Mouse (Mus musculus): ENCODE data around the gene Myl7.
"Not testable (repeated sequence)": the region's sequence is repeated elsewhere in the genome, so short reads cannot be mapped to it uniquely, and the experiment has no call there.

Gene Myl7

DNA sequence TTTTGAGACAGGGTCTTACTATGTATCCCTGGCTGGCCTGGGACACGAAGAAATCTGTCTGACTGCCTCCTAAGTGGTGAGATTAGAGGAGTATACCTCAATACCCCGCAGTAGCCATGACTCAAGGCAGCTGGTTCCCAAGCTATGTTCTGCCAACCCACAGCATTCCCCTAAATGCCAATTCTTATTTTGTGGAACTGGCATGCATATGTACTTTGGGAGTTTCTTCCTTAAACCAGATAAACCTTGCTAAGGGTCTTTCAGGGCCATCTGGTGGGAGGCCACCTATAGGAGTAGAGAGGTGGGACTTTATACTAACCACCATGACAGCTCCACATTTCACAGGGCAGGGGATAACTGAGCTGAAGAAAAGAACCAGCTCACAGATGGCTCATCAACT, 5.3 kb upstream of the Myl7 start:
- in situ Hi-C loops (cut with MboI, MseI), result no loop called here

DNA sequence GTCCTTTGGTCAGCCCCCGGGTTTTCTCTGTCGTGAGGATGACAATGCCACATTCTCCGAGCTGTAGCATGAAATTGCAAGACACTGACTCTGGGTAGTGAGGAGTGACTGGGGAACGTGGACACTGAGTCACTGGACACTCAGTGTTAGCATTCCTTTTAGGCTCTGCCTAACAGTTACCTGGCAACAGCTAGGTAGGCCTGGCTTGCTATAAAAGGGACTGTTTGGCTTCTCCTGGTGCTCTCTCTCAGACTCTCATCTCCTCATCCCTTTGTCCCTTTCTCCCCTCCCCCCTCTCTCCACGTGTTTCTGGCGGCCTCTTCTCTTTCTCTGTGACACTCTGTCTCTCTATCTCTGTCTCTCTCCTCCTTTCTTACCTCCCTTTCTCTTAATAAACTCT, 3.8 kb upstream of the Myl7 start:
- in situ Hi-C loops (cut with MboI, MseI), result no loop called here

DNA sequence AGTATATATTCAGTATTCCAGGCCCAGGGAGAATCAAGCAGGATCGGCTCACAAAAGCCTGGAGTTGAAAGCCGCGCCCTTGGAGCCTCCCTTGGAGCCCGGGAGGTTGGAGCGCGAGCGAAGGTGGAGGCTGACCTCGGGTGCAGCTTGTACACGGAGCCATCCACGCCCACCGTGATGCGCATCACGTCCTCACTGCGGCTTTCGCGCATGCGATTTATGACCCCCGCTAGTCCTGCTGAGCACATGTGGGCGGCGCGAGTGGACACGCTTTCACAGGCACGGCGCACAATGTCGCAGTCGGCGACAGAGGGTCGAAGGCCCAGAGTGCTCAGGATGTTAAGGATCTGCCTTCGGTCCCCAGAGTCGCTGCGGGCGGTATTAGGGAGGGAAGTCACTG, 3.4 kb upstream of the Myl7 start:
- in situ Hi-C loops (cut with MboI, MseI), result no loop called here

DNA sequence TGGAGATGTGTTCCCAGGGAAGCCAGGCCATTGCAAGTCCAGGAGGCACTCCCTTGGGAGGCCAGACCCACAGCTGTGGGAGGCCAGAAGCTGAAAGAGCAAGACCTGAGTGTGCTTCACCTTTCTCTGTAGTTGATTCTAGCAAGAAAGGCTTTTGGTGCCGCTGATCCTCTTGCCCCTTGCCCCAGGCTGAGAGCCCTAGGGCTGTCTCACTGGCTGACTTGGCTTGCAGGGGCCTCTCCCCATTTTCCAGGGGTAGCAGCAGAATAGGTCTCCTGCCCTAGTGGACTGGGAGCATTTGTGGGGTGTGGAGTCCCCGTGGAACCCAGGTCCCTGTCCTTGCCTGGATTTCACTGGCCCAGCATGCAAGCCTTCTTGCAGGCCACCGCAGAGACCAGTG, 2.7 kb upstream of the Myl7 start:
- in situ Hi-C loops (cut with MboI, MseI), result no loop called here

DNA sequence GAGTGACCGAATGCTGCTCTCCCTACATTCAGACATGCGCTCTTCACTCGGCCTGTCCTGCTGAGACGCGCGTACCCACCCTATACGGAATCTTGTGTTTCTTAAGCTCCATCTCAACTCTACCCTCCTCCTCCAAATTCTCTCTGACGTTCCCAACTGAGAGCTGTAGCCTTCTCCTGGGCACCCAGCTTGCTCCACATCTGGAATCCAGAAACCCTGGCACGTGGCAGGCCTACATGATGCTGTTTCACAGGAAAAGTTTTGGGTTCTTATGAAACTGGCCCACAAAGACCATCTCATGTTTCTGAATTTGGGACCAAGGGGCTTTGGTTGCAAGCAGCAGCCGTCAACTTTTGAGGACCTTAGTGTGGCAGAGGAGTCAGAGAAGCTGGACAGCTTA, 704 bp upstream of the Myl7 start:
- in situ Hi-C loops (cut with MboI, MseI), result no loop called here

DNA sequence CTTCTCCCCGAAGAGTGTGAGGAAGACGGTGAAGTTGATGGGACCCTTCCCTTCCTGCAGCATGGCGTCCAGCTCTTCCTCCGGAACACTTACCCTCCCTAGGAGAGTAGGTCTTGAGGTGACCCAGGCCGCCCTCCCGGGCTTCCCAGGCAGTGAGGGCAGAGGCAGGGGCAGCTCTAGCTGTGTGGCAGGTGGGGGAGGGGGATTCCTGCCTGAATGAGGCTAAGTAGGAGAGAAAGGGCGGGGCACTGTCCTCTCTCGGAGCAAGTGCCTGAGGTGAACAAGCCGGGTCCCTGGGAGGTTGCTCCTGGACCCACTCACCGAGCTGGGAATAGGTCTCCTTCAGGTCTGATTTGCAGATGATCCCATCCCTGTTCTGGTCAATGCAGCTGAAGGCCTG, 743 bp downstream of the Myl7 start:
- in situ Hi-C loops (cut with MboI, MseI), result no loop called here

DNA sequence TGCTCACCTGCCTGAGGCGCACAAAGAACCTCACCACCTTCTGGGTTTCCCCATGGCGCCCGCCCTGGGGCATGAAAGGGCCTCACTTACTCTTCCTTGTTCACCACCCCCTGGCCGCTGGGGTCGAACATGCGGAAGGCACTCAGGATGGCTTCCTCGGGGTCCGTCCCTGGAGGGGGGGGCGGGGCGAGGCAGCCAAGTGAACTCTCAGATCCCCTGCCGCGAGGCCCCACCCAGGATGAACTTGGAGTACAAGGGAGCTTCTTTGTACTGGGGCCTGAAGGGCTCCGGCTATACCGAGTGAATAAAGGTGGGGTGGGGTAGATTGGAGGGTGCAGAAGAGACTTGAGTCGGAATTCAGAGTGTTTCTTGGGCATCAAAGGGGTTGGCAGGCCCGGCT, 1.4 kb downstream of the Myl7 start:
- in situ Hi-C loops (cut with MboI, MseI), result no loop called here

DNA sequence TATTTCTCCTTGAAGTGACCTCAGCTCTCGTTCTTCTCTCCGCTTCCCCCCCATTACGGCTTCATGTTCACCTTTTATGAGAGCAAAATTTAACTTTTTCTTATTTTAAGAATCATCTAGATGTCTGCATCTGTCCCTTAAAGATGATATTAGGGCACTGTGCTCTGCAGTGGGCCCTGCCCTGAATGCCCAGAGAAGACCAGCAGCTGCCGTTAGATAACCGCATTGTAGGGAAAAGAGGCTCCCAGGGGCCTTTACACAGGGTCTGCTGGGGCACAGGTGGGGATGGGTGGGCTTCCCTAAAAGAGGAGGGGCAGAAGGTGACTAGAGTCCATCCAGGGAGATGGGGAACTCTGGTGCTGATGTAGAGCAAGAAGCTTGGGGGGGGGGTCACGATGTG, 4.8 kb downstream of the Myl7 start:
- in situ Hi-C loops (cut with MboI, MseI), result no loop called here

DNA sequence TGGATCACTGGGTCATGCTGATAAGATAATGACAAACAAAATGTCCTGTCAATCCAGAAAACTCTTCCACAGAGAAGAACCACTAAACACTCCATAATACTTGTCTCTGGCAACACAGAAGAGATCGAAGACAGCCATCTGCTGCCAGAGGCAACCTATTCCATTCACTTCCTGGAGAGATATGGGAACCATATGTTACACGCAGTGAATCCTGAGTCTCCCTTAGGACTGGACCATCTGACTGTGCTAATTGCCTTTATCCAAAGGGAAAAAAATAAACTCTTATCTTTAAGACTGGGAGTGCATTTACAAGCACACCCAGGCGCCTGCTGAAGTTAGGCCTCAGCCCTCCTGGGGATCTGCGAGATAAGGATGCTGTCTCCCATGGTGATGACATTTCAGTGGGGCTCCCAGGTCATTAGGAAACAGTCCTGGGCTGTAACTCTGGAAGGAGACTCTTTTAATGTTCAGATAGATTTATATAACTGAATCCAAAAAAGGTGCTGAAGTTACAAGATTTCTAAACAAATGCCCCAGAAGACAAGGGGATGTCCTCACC, 5.7 kb downstream of the Myl7 start:
- in situ Hi-C loops (cut with MboI, MseI), result no loop called here

DNA sequence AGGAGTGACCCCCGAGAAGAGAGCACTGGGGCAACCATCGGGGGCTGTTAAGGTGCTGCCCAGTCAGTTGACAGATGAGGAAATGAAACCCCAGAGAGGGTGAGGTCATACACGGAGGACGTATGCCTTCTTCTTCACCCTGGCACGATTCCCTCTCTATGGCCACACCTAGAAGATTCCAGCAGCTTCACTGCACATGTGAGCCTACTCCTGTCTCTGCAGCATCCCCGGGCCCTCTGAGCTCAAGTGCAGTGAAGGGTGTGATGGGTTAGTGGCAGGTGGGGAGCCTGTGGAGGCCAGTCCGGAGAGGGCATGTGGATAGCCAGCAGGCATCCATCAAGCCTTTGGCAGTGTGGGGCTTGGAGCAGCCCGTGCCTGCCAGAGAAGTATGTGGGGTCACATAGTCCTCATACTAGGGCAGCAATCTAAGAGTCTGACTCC, 6.4 kb downstream of the Myl7 start:
- in situ Hi-C loops (cut with MboI, MseI), result no loop called here

DNA sequence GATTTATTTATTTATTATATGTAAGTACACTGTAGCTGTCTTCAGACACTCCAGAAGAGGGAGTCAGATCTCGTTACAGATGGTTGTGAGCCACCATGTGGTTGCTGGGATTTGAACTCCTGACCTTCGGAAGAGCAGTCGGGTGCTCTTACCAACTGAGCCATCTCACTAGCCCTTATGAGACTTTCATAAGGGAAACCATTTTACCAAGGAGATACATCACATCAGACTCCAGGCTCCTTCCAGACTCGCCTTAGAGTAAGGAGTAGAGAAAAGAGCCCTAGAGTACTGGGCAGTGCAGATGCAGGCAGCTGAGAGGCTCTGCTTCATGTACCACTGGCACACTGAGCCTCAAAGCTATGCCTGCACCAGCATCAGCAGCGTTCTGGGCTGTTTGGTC, 10.0 kb downstream of the Myl7 start:
- in situ Hi-C loops (cut with MboI, MseI), result not testable (repeated sequence)

DNA sequence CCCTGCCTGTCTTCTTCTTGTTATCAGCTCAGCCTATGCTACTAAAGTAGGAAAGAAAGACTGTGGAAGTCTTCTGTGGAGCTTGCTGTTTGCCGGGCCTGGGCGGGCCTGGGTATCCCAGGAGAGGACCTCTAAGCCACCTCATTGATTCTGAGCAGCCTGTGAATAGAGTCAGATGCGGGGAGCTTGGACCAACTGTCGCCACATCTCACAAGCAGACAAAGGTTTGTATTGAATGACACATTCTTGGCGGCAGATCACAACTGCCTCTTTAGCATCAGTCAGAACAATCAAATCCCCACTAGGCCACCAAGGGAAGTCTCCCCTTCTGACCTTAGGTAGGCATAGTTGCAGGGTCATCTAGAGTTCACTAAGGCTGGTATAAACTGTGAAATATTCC, 11.3 kb downstream of the Myl7 start:
- in situ Hi-C loops (cut with MboI, MseI), result no loop called here

DNA sequence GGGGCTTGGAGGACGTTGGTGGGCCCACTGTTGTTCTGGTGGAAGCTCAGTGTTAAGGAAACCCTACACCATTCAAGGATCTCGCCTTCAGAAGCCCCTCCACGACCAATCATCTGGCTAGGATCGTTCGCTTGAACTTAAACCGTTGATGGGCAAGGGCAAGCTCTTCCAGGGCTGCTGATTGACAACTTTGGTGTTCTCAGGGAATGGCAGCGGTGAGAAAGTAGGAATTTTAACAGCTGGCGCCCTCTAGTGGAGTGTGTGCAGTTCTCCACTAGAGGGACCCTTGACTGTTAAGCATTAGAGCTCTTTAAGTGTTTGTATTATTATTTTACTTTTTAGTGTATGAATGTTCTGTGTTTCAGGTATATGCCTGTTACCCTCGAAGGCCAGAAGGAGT, 12.4 kb downstream of the Myl7 start:
- in situ Hi-C loops (cut with MboI, MseI), result no loop called here

DNA sequence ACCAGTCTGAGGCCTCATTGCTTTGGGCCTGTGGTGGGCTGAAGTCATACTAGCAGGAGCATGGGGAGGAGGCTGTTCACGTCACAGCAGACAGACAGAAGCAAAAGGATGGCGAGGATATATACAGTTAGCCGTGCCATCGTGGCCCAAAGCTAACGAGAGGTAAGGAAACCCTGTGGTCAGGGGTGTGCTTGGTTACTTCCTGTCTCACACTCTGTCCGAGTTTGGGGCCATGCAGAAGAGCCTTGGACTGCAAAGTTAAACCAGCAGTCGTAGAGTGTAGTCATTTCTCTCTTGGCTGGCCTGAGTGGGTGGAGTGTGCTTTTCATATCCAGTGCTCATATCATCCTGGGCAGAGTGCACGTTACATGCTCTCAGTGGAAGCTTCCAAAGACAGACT, 16.1 kb downstream of the Myl7 start:
- in situ Hi-C loops (cut with MboI, MseI), result no loop called here

DNA sequence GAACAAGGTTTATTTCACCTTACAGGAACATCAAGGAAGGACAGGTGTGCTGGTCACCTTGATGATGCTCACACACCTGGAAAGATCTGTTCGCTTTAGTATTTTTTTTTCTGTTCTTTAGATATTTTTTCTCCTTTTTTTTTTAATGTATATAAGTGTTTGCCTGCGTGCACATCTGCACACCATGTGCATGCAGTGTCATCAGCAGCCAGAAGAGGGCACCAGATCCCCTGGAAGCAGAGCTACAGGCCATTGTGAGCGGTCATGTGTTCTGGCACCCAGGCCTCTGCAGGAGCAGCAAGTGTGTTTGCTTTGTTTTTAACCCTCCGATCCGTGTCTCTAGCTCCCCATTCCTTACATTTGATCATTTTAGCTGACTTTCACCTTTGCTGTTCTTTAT, 18.7 kb downstream of the Myl7 start:
- in situ Hi-C loops (cut with MboI, MseI), result no loop called here

DNA sequence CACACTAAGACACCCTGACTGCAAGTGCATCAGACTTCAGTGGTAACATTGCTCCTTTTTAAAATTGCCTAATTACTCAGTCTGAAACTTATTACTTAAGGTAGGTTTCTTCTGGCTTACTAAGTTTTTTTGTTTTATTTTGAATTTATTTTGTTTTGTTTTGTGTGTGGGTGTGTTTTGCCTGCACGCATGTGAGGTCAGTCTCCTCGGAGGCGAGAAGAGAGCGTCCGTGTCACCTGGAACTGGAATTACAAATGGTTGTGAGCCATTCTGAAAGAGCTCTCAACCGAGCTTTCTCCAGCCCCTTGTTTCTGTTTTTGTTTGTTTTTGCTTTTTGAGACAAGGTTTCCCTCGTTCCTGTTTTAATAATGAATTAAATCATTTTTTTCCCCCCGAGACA, 19.9 kb downstream of the Myl7 start:
- in situ Hi-C loops (cut with MboI, MseI), result no loop called here

DNA sequence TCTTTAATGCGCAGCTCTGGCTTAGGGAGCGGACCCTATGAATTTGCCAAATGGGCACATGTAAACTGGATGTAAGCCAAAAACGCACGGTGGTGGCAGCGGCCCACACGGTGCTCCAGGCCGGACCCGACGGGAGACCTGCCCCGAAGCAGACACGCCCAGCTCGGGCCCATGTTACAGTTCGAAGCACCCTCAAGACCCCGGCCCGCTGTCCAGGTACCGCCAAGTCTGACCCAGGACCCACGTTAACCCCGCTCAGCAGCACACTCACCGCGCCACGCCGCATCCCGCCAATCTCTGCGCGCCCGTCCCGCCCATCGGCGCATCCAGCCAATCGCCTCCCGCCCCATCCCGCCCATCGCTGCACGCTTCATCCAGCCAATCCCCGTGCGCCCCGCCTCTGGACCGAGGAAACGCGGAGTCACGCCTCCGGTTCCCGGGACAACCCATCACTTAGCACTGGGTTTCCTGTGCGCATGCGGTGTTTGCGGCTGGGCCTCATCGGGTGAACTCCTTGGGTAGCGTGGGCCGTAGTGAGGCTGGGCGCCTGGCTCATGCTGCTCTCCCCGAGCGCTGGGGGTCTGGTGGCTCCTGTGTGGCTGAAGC, 20.6 kb downstream of the Myl7 start, which contains the start of gene Pold2:
TSS of gene Pold2 (minus strand) at position 372 of the 606 bp plus-strand sequence.
- in situ Hi-C loops (cut with MboI, MseI), result no loop called here

DNA sequence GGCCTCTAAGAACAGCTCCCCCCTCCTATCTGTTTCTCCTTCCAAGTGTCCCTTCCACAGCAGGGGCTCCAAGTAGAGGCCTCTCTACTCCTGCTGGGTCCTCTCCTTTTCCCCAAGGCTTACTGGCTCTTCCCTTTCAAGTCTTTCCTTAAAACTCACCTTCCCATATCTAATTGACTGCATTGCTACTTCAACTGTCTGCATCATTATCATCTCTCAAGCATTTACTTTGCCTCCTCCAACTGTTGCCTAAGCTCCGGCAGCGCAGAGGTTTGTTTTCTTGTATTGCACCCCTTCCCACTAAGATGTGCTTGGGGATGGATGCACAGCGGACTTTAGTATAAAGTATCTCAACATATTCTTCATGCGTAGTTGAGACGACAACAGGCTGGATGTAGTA, 21.2 kb downstream of the Myl7 start:
- in situ Hi-C loops (cut with MboI, MseI), result no loop called here

DNA sequence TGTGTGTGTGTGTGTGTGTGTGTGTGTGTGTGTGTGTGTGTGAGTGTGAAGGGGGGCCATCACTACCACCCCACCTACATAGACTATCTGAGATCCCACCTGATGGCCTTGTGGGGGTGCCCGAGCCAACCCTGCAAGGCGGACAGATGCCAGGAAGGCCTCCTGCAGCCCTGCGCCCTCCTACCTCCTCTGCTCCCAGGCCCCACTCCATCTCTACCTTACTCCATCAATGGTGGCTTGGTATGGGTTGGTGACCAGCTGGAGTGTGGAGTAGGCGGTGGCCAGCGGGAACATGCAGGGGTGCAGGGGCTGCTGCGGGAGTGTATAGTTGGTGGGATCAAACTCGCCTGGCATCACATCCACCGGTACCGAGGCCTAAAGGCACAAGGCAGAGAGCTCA, 25.4 kb downstream of the Myl7 start:
- in situ Hi-C loops (cut with MboI, MseI), result loop anchor here (5.0 kb wide), 1 partner anchor 76 kb away; no protein-coding TSS in a partner anchor

DNA sequence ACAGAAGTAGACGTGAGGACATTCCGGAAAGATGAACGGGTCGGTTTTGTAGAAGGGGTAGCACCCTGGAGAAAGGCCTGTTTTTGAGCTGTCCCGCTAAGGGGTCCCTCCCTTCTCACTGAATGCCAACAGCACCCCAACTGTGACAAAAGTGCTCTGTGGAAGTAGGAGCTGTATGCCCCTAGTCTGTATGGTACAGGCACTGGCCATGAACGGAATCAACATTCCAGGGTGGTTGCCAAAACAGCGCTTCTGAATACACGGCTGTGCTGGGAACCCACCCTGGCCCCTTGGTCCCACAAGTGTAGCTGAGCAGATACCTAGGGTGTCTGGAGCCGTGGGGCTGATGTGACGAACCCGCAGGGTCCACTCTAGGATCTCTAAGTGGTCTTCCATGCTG, 25.9 kb downstream of the Myl7 start:
- in situ Hi-C loops (cut with MboI, MseI), result loop anchor here (5.0 kb wide), 1 partner anchor 75 kb away; no protein-coding TSS in a partner anchor

DNA sequence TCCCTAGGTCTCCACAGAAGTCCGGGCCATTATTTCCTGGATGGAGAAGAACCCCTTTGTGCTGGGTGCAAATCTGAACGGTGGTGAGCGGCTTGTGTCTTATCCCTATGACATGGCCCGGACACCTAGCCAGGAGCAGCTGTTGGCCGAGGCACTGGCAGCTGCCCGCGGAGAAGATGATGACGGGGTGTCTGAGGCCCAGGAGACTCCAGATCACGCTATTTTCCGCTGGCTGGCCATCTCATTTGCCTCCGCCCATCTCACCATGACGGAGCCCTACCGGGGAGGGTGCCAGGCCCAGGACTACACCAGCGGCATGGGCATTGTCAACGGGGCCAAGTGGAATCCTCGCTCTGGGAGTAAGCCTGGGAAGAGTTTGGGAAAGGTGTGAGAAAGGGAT, 28.5 kb downstream of the Myl7 start:
- in situ Hi-C loops (cut with MboI, MseI), result loop anchor here (5.0 kb wide), 1 partner anchor 73 kb away; no protein-coding TSS in a partner anchor

DNA sequence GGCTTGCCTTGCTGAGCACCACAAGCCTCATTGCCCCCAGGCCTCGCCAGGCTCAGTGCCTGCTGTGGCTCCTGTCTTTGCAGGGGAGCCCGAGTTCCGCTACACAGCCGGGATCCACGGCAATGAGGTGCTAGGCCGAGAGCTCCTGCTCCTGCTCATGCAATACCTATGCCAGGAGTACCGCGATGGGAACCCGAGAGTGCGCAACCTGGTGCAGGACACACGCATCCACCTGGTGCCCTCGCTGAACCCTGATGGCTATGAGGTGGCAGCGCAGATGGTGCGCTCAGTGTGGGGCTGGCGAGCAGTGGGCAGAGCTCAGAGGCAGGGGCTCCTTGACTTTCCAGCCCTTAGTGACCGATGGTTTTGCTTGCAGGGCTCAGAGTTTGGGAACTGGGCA, 29.3 kb downstream of the Myl7 start:
- in situ Hi-C loops (cut with MboI, MseI), result no loop called here

DNA sequence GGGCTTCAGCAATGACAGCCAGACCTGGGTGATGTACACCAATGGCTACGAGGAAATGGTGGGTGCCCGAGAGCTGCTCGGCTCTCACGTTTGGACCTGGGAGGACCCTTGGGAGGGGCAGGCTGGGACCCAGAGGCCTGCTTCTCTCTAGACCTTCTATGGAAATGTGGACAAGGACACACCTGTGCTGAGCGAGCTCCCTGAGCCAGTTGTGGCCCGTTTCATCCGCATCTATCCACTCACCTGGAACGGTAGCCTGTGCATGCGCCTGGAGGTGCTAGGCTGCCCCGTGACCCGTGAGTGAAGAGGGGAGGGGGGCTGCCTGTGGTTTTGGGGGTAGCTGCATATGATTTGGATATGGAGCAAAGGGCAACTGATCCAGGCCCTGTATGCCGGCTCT, 30.3 kb downstream of the Myl7 start:
- in situ Hi-C loops (cut with MboI, MseI), result no loop called here

DNA sequence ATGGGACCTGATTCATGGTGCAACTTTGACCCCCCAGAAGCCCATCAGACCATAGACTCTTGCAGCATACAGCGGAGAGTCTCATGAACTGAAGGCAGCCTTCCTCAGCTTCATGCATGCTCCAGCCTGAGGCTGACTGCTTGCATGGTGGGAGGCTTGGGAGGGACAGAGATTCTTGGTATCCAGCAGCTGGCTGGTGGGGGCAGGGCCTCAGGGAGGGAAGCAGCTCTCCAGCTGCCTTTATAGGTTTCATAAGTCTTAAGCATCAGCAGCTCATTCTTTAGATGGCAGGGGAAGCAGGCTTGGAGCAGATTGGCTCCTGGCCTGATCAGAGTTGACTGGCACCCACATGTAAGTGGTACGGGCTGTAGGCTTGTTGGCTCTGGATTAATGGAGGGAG, 31.4 kb downstream of the Myl7 start:
- in situ Hi-C loops (cut with MboI, MseI), result no loop called here

Data from regulatory T cell (primary cell).